Mouse (Mus musculus): Measurements from ENCODE around the gene Ift81.

DNA sequence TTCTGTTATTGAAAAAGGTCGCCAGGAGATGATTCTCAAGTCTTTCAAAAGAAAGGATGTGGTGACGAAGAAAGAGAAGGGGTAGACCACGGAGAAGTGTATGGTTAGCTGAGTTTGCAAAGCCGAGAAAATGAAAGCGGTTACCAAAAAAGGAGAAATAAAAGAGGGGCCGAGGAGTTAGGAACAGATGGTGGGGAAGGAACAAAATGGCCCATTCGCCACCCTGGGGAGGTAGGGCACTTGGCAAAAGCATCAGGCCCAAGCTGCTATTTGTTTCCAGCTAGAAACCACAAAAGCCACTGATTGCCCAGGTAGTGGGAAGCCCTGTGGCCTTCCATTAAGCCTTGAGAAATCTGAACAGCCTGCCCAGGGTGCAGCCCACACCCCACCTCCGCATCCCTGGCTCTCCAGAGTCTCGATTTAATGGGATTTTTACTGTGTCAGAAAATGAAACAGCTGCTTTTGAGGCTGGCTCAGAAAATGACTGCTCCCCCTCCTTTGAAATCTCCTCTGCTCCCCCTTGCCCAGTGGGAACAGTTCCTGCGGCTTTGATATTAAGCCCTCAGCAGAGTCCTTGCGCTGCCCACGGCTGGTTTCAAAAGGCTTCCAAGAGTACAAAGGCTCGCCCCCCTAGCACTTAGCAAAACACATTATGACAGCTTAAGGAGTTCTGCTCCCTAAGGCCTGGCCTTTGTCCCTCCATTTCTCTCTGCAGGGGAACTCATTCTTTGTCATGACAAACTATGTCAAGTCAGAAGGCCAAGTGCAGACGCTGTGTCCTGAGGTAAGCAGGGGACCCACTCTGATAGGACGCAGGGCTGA lies 39.3 kb upstream of the Ift81 start:
- TF ChIP-seq TAL1 (conservative IDR thresholded peaks at IDR 0.05; ENCODE audit: low read depth, low read length) (no peak), CTCF (IDR thresholded peaks at IDR 0.05; ENCODE audit: low read depth, low read length) (no peak), GATA1 (IDR thresholded peaks at IDR 0.05; ENCODE audit: borderline replicate concordance, low read length) (no peak), GATA2 (IDR thresholded peaks at IDR 0.05; ENCODE audit: borderline replicate concordance, low read depth, low read length) (no peak), POLR2AphosphoS5 (IDR thresholded peaks at IDR 0.05; ENCODE audit: insufficient replicate concordance, low read depth, low read length) (no peak)

Measured in G1E (cell line).